Mouse (Mus musculus) v-Abl transformed pro-B cells (cell line): ENCODE data around the gene Ppp4r3b.

ENCODE experiments used
- in situ Hi-C, 2 experiments: fragments of 400-800 bp; cut with MboI; formaldehyde crosslinking; loops; one replicate each; pipeline ENCODE4 v1.15.1; 2025; ENCODE audit not compliant: unreplicated experiment in 2 of 2

Gene Ppp4r3b

DNA sequence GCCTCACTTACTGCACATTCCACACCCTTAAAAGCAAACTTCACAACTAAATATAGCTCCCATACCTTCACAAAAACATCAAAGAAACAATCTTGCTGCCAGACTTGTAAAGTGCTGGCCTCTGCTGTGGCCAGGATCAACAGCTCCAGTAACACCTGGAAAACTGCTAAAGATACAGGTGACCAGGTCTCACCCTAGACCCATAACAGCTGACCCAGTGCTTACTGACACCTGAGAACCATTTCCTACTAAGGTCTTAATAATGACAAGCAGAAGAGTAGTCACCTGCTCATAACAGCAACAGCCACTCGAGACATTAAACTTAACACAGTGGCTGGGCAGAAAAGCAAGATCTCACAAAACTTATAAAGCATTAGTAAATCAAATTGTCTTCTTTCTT, 60.9 kb downstream of the Ppp4r3b start:
- in situ Hi-C loops, result no loop called here

GRCm38 (mm10) chr11:29237364-29237763, 64.7 kb downstream of the Ppp4r3b start:
- in situ Hi-C loops, result no loop called here

GRCm38 (mm10) chr11:29238047-29238446, 65.4 kb downstream of the Ppp4r3b start:
- in situ Hi-C loops, result no loop called here

- in situ Hi-C loops, result no loop called here
These were observed 65.9 kb downstream of the Ppp4r3b start for GRCm38 (mm10) chr11:29238551-29238950.

DNA sequence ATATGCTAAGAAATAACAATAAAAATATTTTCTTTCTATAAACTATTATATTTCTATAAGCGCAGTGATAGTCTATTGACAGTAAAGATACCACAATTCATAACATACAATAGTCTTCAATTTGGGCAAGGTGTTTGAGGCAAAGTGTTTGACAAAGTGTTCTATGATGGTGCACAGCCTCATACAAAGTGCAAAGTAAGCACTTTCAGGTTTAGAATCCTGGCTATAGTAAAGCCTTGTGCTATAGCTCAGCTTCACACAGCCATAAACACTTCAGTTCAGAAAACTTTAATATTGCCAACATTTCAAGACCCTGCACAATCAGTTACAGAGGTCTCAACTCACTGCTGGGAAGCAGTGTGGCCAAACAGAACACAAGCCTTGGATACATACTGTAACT, 66.7 kb downstream of the Ppp4r3b start:
- in situ Hi-C loops, result no loop called here

GRCm38 (mm10) chr11:29241961-29242360, 69.3 kb downstream of the Ppp4r3b start:
- in situ Hi-C loops, result no loop called here

DNA sequence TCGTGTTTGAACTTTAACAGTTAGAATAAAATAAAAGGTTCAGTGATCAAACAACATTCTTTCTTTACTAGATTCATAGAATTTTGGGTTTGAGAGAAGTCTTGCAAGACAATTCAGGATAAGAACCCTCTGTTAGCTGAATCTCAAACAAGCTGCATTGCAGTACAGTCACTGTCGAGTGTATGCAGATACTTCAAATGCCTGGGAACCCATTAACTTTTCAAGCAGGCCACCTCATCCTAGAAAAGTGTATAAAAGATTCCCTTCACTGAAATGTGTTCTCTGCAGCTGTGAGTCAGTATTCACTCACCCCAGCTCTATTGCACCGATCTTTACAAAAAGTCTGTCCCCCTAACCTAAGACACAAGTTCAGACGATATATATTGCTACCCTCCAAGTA, 73.3 kb downstream of the Ppp4r3b start:
- in situ Hi-C loops, result no loop called here

DNA sequence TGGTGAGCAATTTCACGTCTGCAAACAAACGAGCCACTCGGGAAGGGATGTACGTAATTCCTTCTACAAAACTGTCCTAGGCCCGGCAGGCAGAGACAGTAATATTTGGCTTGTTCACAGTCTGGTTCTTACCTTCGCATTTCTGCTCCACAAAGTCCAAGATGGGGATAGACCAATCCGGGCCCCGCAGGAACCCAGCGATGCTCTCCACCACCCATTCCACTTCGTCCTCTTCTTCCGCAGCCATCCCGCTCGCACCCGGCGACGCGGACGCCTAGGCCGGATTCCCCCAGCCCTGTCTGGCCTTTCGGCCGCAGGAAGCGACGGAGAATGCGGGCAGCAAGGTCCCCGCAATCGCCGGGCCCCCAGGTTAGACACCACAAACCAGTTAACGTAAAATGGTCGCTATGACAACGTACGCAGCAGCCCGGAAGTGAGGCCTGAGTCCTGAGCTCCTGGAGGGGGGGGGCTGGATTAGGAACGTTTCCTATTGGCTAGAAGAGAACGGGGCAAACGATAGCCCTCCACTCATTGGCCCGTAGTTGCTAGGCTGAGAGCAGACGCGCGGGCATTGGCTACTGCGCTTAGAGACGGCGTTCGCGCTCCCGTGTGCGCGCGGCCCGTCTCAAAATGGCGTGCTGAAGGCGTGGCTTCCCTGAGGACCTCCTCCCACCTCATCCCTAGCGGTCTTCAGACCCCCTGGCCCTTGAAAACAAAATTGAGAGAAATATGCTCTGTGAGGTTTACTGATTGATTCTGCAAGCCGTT, 74.4 kb downstream of the Ppp4r3b start, which contains the start of gene Cfap36:
Gene Cfap36 (minus strand): TSS at position 527 of the 768 bp plus-strand sequence.
- in situ Hi-C loops, result no loop called here

DNA sequence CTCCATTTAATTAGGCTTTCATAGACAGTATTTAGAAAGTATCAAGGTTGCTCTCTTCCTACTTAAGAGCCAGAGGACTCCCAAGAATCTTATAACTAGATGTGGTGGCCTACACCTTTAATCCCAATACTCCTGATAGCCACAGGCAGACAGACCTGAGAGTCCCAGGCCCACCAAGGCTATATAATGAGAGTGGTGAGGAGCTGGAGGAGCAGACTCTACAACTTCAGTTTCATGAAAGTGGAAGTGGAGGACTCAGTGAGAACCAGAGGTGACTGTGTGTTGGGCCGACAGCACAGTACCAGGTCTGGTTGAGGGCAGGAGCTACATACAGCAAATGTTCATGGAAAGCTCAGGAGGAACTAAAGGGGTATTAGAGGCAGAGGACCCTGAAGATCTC, 75.0 kb downstream of the Ppp4r3b start:
- in situ Hi-C loops, result no loop called here

- in situ Hi-C loops, result no loop called here
These were observed 75.7 kb downstream of the Ppp4r3b start for GRCm38 (mm10) chr11:29248386-29248785.

DNA sequence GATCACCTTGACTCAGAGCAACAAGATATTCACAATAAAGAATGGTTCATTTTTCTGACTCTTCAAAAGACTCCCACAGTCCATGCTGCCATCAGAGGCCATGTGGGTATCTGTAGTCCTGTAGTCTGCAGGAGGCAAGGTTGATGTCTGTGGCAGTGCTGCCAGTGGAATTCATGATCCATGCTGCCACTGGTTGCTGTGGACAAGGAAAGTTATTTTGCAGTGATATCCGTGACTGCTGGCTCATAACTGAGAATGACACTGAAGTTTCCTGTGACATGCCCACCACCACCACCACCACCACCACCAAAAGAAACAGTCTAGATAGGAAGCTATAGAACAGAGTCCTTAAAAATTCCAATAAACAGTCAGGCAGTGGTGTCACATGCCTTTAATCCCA, 82.0 kb downstream of the Ppp4r3b start:
- in situ Hi-C loops, result loop anchor here (25.0 kb wide), 3 partner anchors 283 to 642 kb away; partner anchors contain the start of genes Clhc1 (in 1 of the 2), Mtif2 (in 1 of the 2) and Rps27a (in 1 of the 2)

GRCm38 (mm10) chr11:29267824-29268223, 95.1 kb downstream of the Ppp4r3b start:
- in situ Hi-C loops, result loop anchor here (5.0 to 25.0 kb wide), 5 partner anchors 269 to 954 kb away; partner anchors contain the start of genes Clhc1 (in 1 of the 2), Mtif2 (in 1 of the 2) and Rps27a (in 1 of the 2)
